Comparison of ENCODE assay signal across 10 mouse cellular contexts in genomic region chr8:124399403-124399861, GRCm38 (mm10). TPM values are rescaled to one million over a fixed set of nuclear protein-coding genes. Genes with fewer than 3 reads are reported as not detected.
DNase-seq lines count a peak whose midpoint lies in the region; ATAC-seq and TF ChIP-seq lines count a peak whose summit lies in the region.
"Had no signal": no experiment of that assay in that cellular context is flagged by ENCODE, and none has a peak within 500 bp of the region (broad histone marks: within the 10 kb centered on the region; RNA-seq: fewer than 3 reads in every experiment).

No protein-coding gene starts in this region.

- no peak overlapping the region for H3K27ac ChIP-seq in hindbrain, postnatal 0 days
- no peak overlapping the region for H3K27ac ChIP-seq in hindbrain, embryonic 12.5 days
- H3K27ac ChIP-seq in midbrain, embryonic 13.5 days = no peak overlapping the region

- no peak overlapping the region for H3K4me2 ChIP-seq in hindbrain, postnatal 0 days (ENCODE audit: low read depth, low read length)
- no peak overlapping the region for H3K4me2 ChIP-seq in hindbrain, embryonic 12.5 days (replicated peaks)
- H3K4me2 ChIP-seq in midbrain, embryonic 13.5 days (replicated peaks) = no peak overlapping the region

- H3K27me3 ChIP-seq in hindbrain, postnatal 0 days (ENCODE audit: insufficient read depth, low read length) = no peaks in the 10 kb centered on the region
- no peaks in the 10 kb centered on the region for H3K27me3 ChIP-seq in hindbrain, embryonic 12.5 days
- no peaks in the 10 kb centered on the region for H3K27me3 ChIP-seq in midbrain, embryonic 13.5 days

- DNase-seq in hindbrain, postnatal 0 days (ENCODE audit: low spot score) = peak; percentile 31
- peak; percentile 68 for DNase-seq in testis, postnatal 10 days (ENCODE audit: low spot score)
- DNase-seq in testis, postnatal 14 days (ENCODE audit: low spot score) = no peak
- peak; percentile 78 for DNase-seq in layer of hippocampus, adult 9-11 months
- no peak for DNase-seq in ovary, postnatal 10 days (ENCODE audit: low spot score)
- DNase-seq: gastrocnemius, postnatal 36 days had no signal

- H3K4me1 ChIP-seq in hindbrain, postnatal 0 days (ENCODE audit: insufficient read depth, low read length) = peaks cover 6% of the 10 kb centered on the region; the same call in 1 of the 2 replicates
- peaks cover 3% of the 10 kb centered on the region; the same call in 1 of the 2 replicates for H3K4me1 ChIP-seq in hindbrain, embryonic 12.5 days
- peaks cover 9% of the 10 kb centered on the region; the same call in 1 of the 2 replicates for H3K4me1 ChIP-seq in midbrain, embryonic 13.5 days (replicated peaks)

- H3K9ac ChIP-seq in hindbrain, postnatal 0 days (replicated peaks; ENCODE audit: low read length) = no peak overlapping the region
- no peak overlapping the region for H3K9ac ChIP-seq in hindbrain, embryonic 12.5 days
- no peak overlapping the region for H3K9ac ChIP-seq in midbrain, embryonic 13.5 days (replicated peaks)
- H3K9ac ChIP-seq: liver, postnatal 0 days had no signal

- WGBS in hindbrain, postnatal 0 days = 71% methylated on average over 11 of the region's 11 CpGs
- WGBS in hindbrain, embryonic 12.5 days = 82% methylated on average over 11 of the region's 11 CpGs
- WGBS in midbrain, embryonic 13.5 days = 80% methylated on average over 11 of the region's 11 CpGs

- no peak overlapping the region for H3K4me3 ChIP-seq in hindbrain, postnatal 0 days (ENCODE audit: low read length)
- H3K4me3 ChIP-seq in hindbrain, embryonic 12.5 days = no peak overlapping the region
- H3K4me3 ChIP-seq in midbrain, embryonic 13.5 days (replicated peaks) = no peak overlapping the region

- no peak for TF ChIP-seq CTCF in hindbrain, postnatal 0 days (IDR thresholded peaks at IDR 0.05; ENCODE audit: low read depth)

- no peaks in the 10 kb centered on the region for H3K36me3 ChIP-seq in hindbrain, postnatal 0 days (ENCODE audit: insufficient read depth, low read length)
- no peaks in the 10 kb centered on the region for H3K36me3 ChIP-seq in hindbrain, embryonic 12.5 days
- H3K36me3 ChIP-seq in midbrain, embryonic 13.5 days = no peaks in the 10 kb centered on the region

- no peak for ATAC-seq in hindbrain, postnatal 0 days
- no peak for ATAC-seq in hindbrain, embryonic 12.5 days (ENCODE audit: low FRiP score)
- no peak for ATAC-seq in megakaryocyte, adult 5-6 weeks (ENCODE audit: poor library complexity, severe bottlenecking)
- ATAC-seq in midbrain, embryonic 13.5 days = no peak
- ATAC-seq: liver, postnatal 0 days had no signal

- H3K9me3 ChIP-seq in hindbrain, postnatal 0 days (ENCODE audit: low read length) = no peaks in the 10 kb centered on the region
- H3K9me3 ChIP-seq in hindbrain, embryonic 12.5 days (replicated peaks) = no peaks in the 10 kb centered on the region
- H3K9me3 ChIP-seq in midbrain, embryonic 13.5 days = no peaks in the 10 kb centered on the region

RNA-seq across cellular contexts. Expression of gene Pgbd5, which starts 40.0 kb away (rescaled TPM):
- 68.7 and 74.1 TPM in 2 replicates for total RNA-seq in hindbrain, postnatal 0 days (2014; rRNA removed)
- polyA plus RNA-seq in hindbrain, postnatal 0 days (2015; fragmentation: Nextera tagmentation; extraction: Ambion mirVana) = 15.8 and 15.9 TPM in 2 replicates
- 5.9 and 6.4 TPM in 2 replicates for polyA plus RNA-seq in hindbrain, embryonic 12.5 days (2016; fragmentation: Nextera tagmentation; extraction: Ambion mirVana)
- 0.09 TPM in 1 of 2 replicates, not detected in the other for total RNA-seq in megakaryocyte, adult 5-6 weeks (2015)
- not detected in 2 replicates for total RNA-seq in megakaryocyte, adult 5-6 weeks (2017)
- polyA plus RNA-seq in midbrain, embryonic 13.5 days (2015; fragmentation: Nextera tagmentation; extraction: Ambion mirVana) = 7.6 and 8.6 TPM in 2 replicates

Comparison
In these comparisons a context has a peak if more than half of its experiments do, and no peak if none do; other contexts are left out.
1. DNase-seq: peak in hindbrain, postnatal 0 days (single experiment), testis, postnatal 10 days (single experiment) and layer of hippocampus, adult 9-11 months (single experiment); none in testis, postnatal 14 days (single experiment) and ovary, postnatal 10 days (single experiment).